Mouse (Mus musculus): Measurements from ENCODE around the gene Ubxn11. TPM values are rescaled to one million over a fixed set of nuclear protein-coding genes. Genes with fewer than 3 reads are reported as not detected.

The Ubxn11 gene
- 4.9 and 8.4 TPM in 2 replicates for total RNA-seq (2014; rRNA removed)
- polyA plus RNA-seq (2015; fragmentation: Nextera tagmentation; extraction: Ambion mirVana): 11.2 and 13.7 TPM in 2 replicates

DNA sequence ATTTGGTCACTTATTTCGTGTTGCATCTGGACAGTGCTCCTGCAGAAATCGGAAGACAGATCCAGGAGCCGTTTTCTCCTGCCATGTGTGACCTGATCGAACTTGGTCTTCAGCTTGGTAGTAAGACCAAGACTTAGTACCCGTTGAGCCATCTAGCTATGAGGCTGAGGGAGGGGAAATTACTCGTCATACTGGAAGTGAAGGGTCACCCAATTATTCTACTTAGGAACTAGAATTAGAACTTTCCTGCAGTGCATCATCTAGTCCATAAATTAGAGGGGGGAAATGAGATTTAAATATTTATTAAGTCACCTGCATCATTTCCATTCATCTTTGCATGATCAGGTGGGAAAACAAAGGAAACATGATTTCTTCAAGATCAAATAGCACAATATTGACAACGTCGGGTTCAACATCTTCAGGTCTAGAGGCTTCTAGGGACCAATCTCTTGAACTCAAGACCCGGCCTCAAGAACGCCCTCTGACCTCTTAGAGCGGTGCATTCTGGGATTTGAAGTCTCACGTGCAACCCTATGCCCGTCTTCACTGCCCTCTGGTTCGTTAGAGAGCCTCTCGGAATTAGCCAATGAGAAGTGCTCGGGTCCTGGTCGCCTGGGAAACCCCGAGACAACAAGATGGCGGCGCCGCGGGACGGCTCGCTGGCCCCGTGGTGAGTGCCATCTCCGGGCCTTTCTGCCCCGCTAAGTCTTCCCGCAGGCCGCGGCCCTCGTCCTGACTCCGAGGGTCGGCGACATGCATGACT lies at the start of gene Ubxn11:
Gene Ubxn11 (plus strand): TSS at position 592 of the 763 bp plus-strand sequence.
- Histone ChIP-seq H3K4me3 (ENCODE audit: low read depth, low read length) (peak within 1 kb of the TSS; percentile 78), H3K27me3 (ENCODE audit: insufficient read depth, low read length) (no peaks in the 10 kb centered on the region), H3K27ac (ENCODE audit: low read depth, low read length) (no peak within 1 kb of the TSS), H3K4me1 (ENCODE audit: insufficient read depth, low read length) (no peaks in the 10 kb centered on the region), H3K36me3 (ENCODE audit: insufficient read depth, low read length) (no peaks in the 10 kb centered on the region), H3K9ac (replicated peaks; ENCODE audit: low read length, poor library complexity, severe bottlenecking) (peak within 1 kb of the TSS; percentile 59), H3K9me3 (ENCODE audit: low read length) (no peaks in the 10 kb centered on the region), H3K4me2 (ENCODE audit: low read depth, low read length, poor library complexity, severe bottlenecking) (peak within 1 kb of the TSS; percentile 75)
- no peak for TF ChIP-seq CTCF (IDR thresholded peaks at IDR 0.05)
- WGBS: 18% methylated on average over 34 of the region's 34 CpGs
- DNase-seq (ENCODE audit: low spot score) (peak; percentile 95), ATAC-seq (ENCODE audit: low FRiP score) (peak; percentile 95)

DNA sequence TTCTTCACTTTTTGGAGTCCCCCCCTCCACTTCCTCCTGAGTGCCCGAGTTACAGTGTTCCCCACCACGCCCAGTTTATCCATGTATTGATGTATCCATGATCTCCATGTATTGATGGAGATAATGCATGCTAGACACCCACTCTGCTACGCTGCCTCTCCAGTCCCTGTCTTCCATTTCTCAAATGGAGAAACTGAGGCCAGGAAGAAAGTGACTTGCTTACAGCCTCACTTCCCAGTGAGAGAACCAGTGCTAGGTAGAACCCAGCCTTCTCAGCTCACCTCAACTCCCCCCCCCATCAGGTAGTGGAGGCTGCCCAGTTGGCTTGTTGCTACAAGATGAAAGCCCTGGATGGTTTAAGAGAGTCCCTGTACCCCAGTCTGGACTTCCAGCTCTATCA lies 48.8 kb upstream of the Ubxn11 start, which contains the start of gene Zfp683:
Gene Zfp683 (plus strand): TSS at position 301 of the 400 bp plus-strand sequence.
- H3K4me3 ChIP-seq (ENCODE audit: low read depth, low read length): no peak within 1 kb of the TSS
- 84% methylated on average over 3 of the region's 3 CpGs for WGBS
- no peaks in the 10 kb centered on the region; the same call in 1 of the 2 replicates for H3K4me1 ChIP-seq (ENCODE audit: insufficient read depth, low read length)
- H3K9me3 ChIP-seq (ENCODE audit: low read length): no peaks in the 10 kb centered on the region
- DNase-seq (ENCODE audit: low spot score) (no peak), ATAC-seq (ENCODE audit: low FRiP score) (no peak)
- no peak for TF ChIP-seq CTCF (IDR thresholded peaks at IDR 0.05)
- no peaks in the 10 kb centered on the region for H3K27me3 ChIP-seq (ENCODE audit: insufficient read depth, low read length)
- no peak within 1 kb of the TSS for H3K4me2 ChIP-seq (ENCODE audit: low read depth, low read length, poor library complexity, severe bottlenecking)
- H3K27ac ChIP-seq (ENCODE audit: low read depth, low read length): no peak within 1 kb of the TSS
- H3K36me3 ChIP-seq (ENCODE audit: insufficient read depth, low read length): no peaks in the 10 kb centered on the region
- no peak within 1 kb of the TSS for H3K9ac ChIP-seq (replicated peaks; ENCODE audit: low read length, poor library complexity, severe bottlenecking)

DNA sequence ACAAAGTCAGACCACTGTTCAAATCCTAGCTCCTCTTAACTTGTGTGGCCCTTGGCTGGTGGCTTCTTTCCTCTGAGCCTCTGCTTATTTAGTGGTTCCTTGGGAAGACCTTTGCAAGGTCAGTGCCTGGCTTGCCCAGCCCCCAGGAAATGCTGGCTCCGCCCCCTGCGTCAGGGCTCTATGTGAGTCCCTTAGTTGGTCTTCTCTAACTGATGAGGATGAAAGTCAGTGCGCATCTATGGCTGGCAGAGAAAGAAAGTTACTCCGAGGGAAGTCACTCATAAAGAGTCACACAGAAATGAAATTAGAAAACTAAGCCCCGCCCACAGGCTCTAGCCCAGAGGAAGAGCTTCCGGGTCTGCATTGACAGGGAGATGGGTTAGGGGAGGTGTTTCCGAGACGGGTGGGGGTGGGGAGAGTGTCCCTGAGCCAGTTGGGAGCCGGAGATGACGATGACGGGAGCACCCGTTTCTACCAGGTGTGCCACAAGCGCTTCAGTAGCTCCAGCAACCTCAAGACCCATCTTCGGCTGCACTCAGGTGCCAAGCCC lies 44.1 kb upstream of the Ubxn11 start:
- WGBS: 42% methylated on average over 14 of the region's 14 CpGs
- Histone ChIP-seq H3K27me3 (ENCODE audit: insufficient read depth, low read length) (no peaks in the 10 kb centered on the region; the same call in 1 of the 2 replicates), H3K27ac (ENCODE audit: low read depth, low read length) (no peak overlapping the region), H3K9ac (replicated peaks; ENCODE audit: low read length, poor library complexity, severe bottlenecking) (no peak overlapping the region), H3K36me3 (ENCODE audit: insufficient read depth, low read length) (no peaks in the 10 kb centered on the region), H3K4me2 (ENCODE audit: low read depth, low read length, poor library complexity, severe bottlenecking) (no peak overlapping the region), H3K4me3 (ENCODE audit: low read depth, low read length) (no peak overlapping the region), H3K4me1 (ENCODE audit: insufficient read depth, low read length) (no peaks in the 10 kb centered on the region), H3K9me3 (ENCODE audit: low read length) (no peaks in the 10 kb centered on the region)
- TF ChIP-seq CTCF (IDR thresholded peaks at IDR 0.05): no peak
- no peak for ATAC-seq (ENCODE audit: low FRiP score)
- no peak for DNase-seq (ENCODE audit: low spot score)

DNA sequence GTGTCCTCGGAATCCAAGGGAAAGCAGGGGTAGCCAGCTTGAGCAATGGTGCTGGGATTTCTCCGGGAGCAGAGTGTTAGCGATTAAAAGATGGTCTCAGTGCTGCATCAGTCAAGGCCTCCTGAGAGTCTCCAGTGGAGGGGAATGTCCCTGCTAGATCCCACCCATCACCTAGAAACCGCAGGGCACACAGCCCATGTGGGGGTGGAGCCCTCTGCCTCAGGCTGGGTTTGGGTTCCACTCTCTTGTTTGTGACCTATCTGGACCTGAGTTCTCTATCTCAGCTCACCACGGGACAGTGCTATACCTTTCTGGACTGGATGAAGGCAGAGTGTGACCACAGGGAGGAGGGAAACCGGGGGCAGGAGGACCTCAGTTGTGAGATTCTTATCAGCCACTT lies 43.5 kb upstream of the Ubxn11 start:
- no peak for TF ChIP-seq CTCF (IDR thresholded peaks at IDR 0.05)

DNA sequence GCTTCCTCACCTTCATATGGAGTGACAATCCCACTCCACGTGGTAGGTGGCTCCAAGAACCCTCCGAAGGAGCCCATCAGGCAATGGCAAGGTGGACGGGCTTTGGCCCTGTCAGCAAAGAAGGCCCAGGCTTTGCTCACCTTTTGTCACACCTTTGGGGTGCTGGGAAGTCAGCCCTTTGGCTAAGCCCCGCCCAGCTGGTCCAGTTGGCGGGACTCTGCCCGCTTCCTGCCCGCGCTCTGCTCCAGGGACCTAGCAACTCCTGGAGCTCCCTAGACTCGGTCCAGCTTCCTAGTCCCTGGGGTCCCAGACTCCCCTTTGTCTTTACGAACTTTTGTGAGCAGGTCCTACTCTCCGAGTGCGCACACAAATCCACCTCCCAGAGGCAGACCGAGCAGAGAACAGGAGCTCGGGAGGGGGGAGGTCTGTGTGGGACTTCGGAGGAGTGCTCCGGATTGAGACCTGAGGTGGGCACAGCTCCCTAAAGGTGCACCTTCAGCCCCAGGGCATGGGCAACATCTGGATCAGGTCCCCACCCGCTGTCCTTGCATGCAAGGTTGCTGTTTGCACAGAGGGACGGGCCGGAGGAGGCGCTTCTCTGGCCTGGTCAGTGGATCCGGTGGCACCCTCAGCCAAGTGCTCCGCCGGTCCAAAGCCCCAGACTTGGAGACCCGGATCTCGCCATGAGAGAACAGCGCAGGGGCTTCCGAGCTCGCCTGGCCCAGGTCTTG lies 42.1 kb upstream of the Ubxn11 start, which contains the start of gene Crybg2:
Gene Crybg2 (plus strand): TSS at position 681 of the 731 bp plus-strand sequence.
- H3K4me2 ChIP-seq (ENCODE audit: low read depth, low read length, poor library complexity, severe bottlenecking): no peak within 1 kb of the TSS
- TF ChIP-seq CTCF (IDR thresholded peaks at IDR 0.05): no peak
- WGBS: 57% methylated on average over 28 of the region's 28 CpGs
- H3K9ac ChIP-seq (replicated peaks; ENCODE audit: low read length, poor library complexity, severe bottlenecking): no peak within 1 kb of the TSS
- no peaks in the 10 kb centered on the region; the same call in 1 of the 2 replicates for H3K27me3 ChIP-seq (ENCODE audit: insufficient read depth, low read length)
- DNase-seq (ENCODE audit: low spot score) (no peak), ATAC-seq (ENCODE audit: low FRiP score) (no peak)
- H3K4me3 ChIP-seq (ENCODE audit: low read depth, low read length): no peak within 1 kb of the TSS
- no peak within 1 kb of the TSS for H3K27ac ChIP-seq (ENCODE audit: low read depth, low read length)
- no peaks in the 10 kb centered on the region for H3K4me1 ChIP-seq (ENCODE audit: insufficient read depth, low read length)
- no peaks in the 10 kb centered on the region for H3K36me3 ChIP-seq (ENCODE audit: insufficient read depth, low read length)
- H3K9me3 ChIP-seq (ENCODE audit: low read length): no peaks in the 10 kb centered on the region

More for the DNA sequence above, 43.5 kb upstream of the Ubxn11 start:
- Histone ChIP-seq H3K36me3 (ENCODE audit: insufficient read depth, low read length) (no peaks in the 10 kb centered on the region), H3K9ac (replicated peaks; ENCODE audit: low read length, poor library complexity, severe bottlenecking) (no peak overlapping the region), H3K9me3 (ENCODE audit: low read length) (no peaks in the 10 kb centered on the region), H3K4me3 (ENCODE audit: low read depth, low read length) (no peak overlapping the region), H3K4me2 (ENCODE audit: low read depth, low read length, poor library complexity, severe bottlenecking) (no peak overlapping the region), H3K27me3 (ENCODE audit: insufficient read depth, low read length) (no peaks in the 10 kb centered on the region; the same call in 1 of the 2 replicates), H3K4me1 (ENCODE audit: insufficient read depth, low read length) (no peaks in the 10 kb centered on the region), H3K27ac (ENCODE audit: low read depth, low read length) (no peak overlapping the region)
- 80% methylated on average over 6 of the region's 6 CpGs for WGBS
- ATAC-seq (ENCODE audit: low FRiP score) (no peak), DNase-seq (ENCODE audit: low spot score) (no peak)
